Mouse (Mus musculus) testis, adult 2 months (tissue): ENCODE measurements around the gene Gm1113.

ENCODE experiments used
- CTCF ChIP-seq: fragments of 200-500 bp; IDR thresholded peaks from 2 replicates; pipeline ENCODE4 v1.5.1; 2012; ENCODE audit warnings: low read depth, mild to moderate bottlenecking, inconsistent platforms, low read length, moderate library complexity; ENCODE audit not compliant: control insufficient read depth, insufficient read depth, insufficient replicate concordance
- POLR2A ChIP-seq: fragments of 200-500 bp; IDR thresholded peaks from 2 replicates; pipeline ENCODE4 v1.6.1; 2012; ENCODE audit warnings: low read depth, mild to moderate bottlenecking, inconsistent platforms, low read length, moderate library complexity; ENCODE audit not compliant: control insufficient read depth

DNA sequence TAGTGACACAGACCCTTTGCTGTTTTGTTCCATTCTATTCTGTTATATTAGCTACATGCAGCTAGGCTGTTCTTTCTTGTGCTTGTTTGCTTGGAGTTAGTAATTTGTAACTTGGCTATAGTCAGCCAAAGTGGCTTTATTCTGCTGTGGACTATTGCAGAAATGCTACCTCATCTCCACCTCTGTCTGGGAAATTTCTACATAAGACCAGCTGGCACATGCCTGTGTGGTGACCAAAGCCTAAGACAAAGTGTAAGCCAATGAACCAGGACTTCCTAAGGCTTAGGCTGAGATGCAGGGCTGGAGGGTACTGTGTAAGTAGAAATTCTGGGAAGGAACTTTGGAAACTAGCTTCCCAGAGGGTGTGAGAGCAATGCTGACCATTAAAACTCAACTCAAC lies 49.2 kb downstream of the Gm1113 start:
- no peak for TF ChIP-seq CTCF
- TF ChIP-seq POLR2A = no peak
